Mouse (Mus musculus) layer of hippocampus, adult 2 months (tissue): ENCODE measurements around the gene Gng13. TPM values are rescaled to one million over a fixed set of nuclear protein-coding genes. Genes with fewer than 3 reads are reported as not detected.

Source experiments
- DNase-seq, 2 experiments: peaks; one replicate each; pipeline ENCODE4 v3.0.0; 2022; ENCODE audit warnings: low spot score in 2 of 2
- H3K27ac ChIP-seq: fragments of 200-600 bp; 2 replicates; pipeline ENCODE4 v1.8.1; 2022
- H3K4me3 ChIP-seq: fragments of 200-600 bp; 2 replicates; pipeline ENCODE4 v1.8.1; 2022; ENCODE audit warnings: mild to moderate bottlenecking
- CTCF ChIP-seq: fragments of 200-600 bp; conservative IDR thresholded peaks from 2 replicates; pipeline ENCODE4 v1.8.1; 2022; ENCODE audit warnings: antibody characterized with exemption, mild to moderate bottlenecking, moderate library complexity
- long read RNA-seq, 2 experiments: library from polyadenylated mRNA; stranded (forward); transcript quantifications; one replicate each; pipeline ENCODE4 v2.0.0; 2021; ENCODE audit warnings: borderline mapping rate in 2 of 2
- total RNA-seq, 2 experiments: library from RNA; stranded (reverse); gene quantifications; 2 replicates each; pipeline ENCODE4 v1.2.3; 2021

Gene Gng13
- 100 to 1,000 TPM; 106 to 122 TPM for total RNA-seq
- long read RNA-seq, experiment 1, transcript Gng13-202 (3 exons, 719 nt): minor isoform, 5 of 57 reads
- long read RNA-seq, experiment 1, transcript Gng13-201 (3 exons, 347 nt): major isoform, 47 of 57 reads
- long read RNA-seq, experiment 1, partial matches to known transcripts: 3 of 57 reads
- long read RNA-seq, experiment 1, other reads (novel, unspliced or antisense): 2 of 57 reads
- long read RNA-seq, experiment 2, transcript Gng13-201 (3 exons, 347 nt): major isoform, 78 of 85 reads
- long read RNA-seq, experiment 2, transcript Gng13-202 (3 exons, 719 nt): minor isoform, 5 of 85 reads
- long read RNA-seq, experiment 2, partial matches to known transcripts: 2 of 85 reads
- long read RNA-seq, experiment 2, other reads (novel, unspliced or antisense): 0 of 85 reads

DNA sequence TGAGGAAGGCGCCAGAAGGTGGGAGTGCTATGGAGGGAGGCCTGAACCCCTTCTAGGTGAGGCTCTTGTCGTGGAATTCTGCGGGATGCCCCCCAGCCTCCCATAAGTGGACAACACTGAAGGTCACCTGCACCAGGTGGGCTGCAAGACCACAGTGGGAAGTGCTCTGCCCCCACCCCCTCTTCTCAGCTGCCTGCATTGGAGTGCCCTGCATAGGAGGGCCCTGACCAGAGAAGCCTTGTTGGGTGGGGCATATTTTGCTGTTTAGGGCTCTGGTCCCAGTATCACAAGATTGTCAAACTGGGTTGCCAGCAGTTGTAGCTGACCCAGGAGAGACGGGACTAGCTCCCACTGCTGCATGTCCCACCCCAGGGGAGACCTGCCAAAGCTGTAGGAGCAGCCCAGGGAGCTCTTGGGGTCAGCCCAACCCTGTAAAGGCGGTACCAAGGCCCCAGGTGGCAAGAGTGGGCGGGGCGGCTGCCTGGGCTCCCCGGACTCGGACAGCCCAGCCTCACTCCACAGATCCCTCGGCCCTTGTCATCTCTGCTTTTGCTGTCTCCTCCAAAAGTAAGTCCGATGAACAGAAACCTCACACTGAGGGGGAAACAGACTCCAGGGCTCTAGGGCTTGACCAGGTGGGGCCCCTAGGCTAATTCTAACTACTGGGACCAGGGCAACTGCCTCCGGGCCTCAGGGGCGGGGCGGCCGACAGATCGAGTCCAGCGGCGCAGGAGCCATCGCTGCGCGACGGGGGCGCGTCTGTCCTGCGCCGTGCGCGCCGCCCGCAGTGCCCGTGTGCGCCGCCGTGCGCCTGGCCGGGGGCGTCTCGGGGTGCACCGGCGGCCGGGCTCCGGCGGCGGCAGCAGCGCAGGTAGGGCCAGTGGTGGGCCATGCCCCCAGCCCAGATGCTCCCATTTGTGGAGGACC lies at the start of gene Gng13:
Gene Gng13, plus strand, starts transcription at position 461 of the 927 bp plus-strand sequence.
- Histone ChIP-seq H3K27ac (peak within 1 kb of the TSS; percentile 84), H3K4me3 (peak within 1 kb of the TSS; percentile 63)
- peak in 1 of 2 experiments; percentile 38 for DNase-seq
- no peak for TF ChIP-seq CTCF

- Histone ChIP-seq H3K27ac (peak overlapping the region; percentile 46; the same call in 1 of the 2 replicates), H3K4me3 (no peak overlapping the region)
- no peak for DNase-seq
- no peak for TF ChIP-seq CTCF
These were observed 48.4 kb upstream of the Gng13 start for GRCm38 (mm10) chr17:25668481-25669055.

GRCm38 (mm10) chr17:25672982-25673381 lies 44.0 kb upstream of the Gng13 start:
- no peak for DNase-seq
- peak overlapping the region; percentile 43; the same call in 1 of the 2 replicates for H3K27ac ChIP-seq
- no peak for TF ChIP-seq CTCF
- no peak overlapping the region for H3K4me3 ChIP-seq

- no peak for TF ChIP-seq CTCF
- DNase-seq: no peak
- H3K27ac ChIP-seq: peak overlapping the region; percentile 51; the same call in 1 of the 2 replicates
- no peak overlapping the region for H3K4me3 ChIP-seq
These were observed 39.0 kb upstream of the Gng13 start for GRCm38 (mm10) chr17:25677969-25678368.

DNA sequence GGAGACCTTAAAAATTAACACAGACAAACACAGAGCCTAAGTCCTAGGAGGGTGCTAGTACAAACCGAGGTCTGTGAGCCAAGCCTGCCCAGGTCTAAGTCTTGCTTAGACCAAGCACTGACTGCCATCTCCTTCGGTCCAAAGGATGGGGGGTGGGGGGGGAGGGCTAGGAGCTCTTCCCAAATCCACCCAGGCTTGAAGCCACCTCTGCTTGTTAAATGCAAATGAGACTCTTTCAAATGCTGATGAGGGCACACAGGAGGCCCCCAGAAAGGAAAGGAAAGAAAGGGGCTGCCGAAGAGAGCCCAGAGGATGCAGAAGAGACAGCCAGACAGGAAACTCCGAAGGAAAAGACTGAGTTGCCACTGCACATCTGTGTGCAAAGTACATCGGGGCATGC lies 37.2 kb upstream of the Gng13 start:
- Histone ChIP-seq H3K27ac (peak overlapping the region; percentile 43; the same call in 1 of the 2 replicates), H3K4me3 (no peak overlapping the region)
- DNase-seq: no peak
- TF ChIP-seq CTCF: no peak

GRCm38 (mm10) chr17:25681636-25682035 lies 35.3 kb upstream of the Gng13 start:
- TF ChIP-seq CTCF: no peak
- Histone ChIP-seq H3K4me3 (no peak overlapping the region), H3K27ac (peak overlapping the region; percentile 43)
- DNase-seq: no peak

- H3K27ac ChIP-seq: no peak overlapping the region
- no peak overlapping the region for H3K4me3 ChIP-seq
- peak; percentile 58 for TF ChIP-seq CTCF
- no peak for DNase-seq
These were observed 30.6 kb upstream of the Gng13 start for GRCm38 (mm10) chr17:25686323-25686722.

DNA sequence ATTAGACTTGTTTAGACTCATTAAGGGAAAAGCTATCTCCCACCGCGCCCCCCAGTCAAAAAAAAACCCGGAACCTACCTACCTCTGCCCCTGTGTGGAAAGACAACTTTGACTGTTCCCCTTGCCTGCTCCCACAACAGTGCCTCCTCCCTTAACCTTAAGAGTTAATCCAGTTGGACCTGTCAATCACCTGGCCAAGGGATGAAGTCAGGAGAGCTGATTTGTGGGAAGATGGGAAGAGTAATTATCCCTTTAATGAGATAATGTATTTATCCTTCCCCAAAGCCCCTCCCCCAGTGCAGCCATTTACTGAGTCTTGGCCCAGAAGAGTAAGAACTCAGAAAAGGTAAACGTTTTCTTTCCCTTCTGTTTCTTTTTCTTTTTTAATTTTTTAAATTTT lies 28.0 kb upstream of the Gng13 start:
- H3K4me3 ChIP-seq: no peak overlapping the region
- DNase-seq: no peak
- no peak for TF ChIP-seq CTCF
- no peak overlapping the region for H3K27ac ChIP-seq

- no peak for DNase-seq
- H3K4me3 ChIP-seq: no peak overlapping the region
- H3K27ac ChIP-seq: no peak overlapping the region
- no peak for TF ChIP-seq CTCF
These were observed 20.7 kb upstream of the Gng13 start for GRCm38 (mm10) chr17:25696263-25696662.

DNA sequence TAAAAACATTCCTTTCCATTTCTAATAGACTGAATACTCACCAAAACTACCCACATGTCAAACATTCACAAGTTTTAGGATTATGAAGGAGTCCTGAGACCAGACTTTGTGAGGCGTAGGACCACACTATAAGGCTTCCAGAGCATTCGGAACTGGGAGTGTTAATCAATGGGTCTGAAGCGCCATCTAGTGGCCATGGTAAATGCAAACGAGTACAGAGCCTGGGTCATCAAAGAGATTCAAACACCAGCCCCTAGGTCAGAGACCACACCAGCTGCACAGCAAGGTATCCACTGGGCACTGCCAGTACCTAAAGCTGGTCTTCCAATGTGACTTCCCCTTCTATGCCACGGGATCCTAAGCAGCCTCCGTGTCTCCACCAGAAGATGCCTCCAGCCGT lies 18.5 kb upstream of the Gng13 start:
- H3K27ac ChIP-seq: no peak overlapping the region
- TF ChIP-seq CTCF: peak; percentile 98
- peak; percentile 72 to 90 for DNase-seq

GRCm38 (mm10) chr17:25700863-25701496 lies 16.0 kb upstream of the Gng13 start:
- peak; percentile 61 for TF ChIP-seq CTCF
- H3K4me3 ChIP-seq: no peak overlapping the region
- no peak for DNase-seq
- H3K27ac ChIP-seq: no peak overlapping the region

More for the DNA sequence above, 18.5 kb upstream of the Gng13 start:
- no peak overlapping the region for H3K4me3 ChIP-seq

DNA sequence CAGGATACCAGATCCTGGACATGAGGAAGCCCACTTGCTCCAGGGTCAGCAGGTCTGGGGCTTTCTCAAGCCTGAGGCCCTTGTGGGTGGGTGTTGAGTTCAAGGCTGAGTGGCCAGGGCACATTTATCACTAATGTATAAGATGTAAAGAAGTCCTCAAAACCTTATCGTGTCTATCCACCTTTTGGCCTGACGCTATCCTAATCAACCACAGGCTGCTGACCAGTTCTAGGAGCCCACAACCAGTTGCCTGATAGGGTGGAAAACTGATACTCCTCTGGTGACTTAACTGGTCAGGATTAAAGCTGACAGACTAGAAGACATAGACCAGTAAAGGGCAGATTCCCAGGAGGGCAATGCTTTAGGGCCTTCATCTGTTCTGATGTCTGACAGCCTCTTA lies 7.0 kb upstream of the Gng13 start:
- TF ChIP-seq CTCF: no peak
- no peak for DNase-seq
- H3K27ac ChIP-seq: no peak overlapping the region
- no peak overlapping the region for H3K4me3 ChIP-seq
